Mouse (Mus musculus): ENCODE measurements around the gene Eif2s1. TPM values are rescaled to one million over a fixed set of nuclear protein-coding genes. Genes with fewer than 3 reads are reported as not detected.

The Eif2s1 gene
- polyA plus RNA-seq (2016; fragmentation: Nextera tagmentation; extraction: Ambion mirVana) = 301 and 349 TPM in 2 replicates

GRCm38 (mm10) chr12:78861496-78862253 lies at the start of gene Eif2s1, which contains the start of gene Atp6v1d:
Gene Eif2s1, plus strand, starts transcription at chr12:78861819.
Gene Atp6v1d, minus strand, starts transcription at chr12:78861638.
- under 1% methylated on average over 55 of the region's 55 CpGs for WGBS
- Histone ChIP-seq H3K27ac (peak within 1 kb of the TSS; percentile 96), H3K4me3 (peak within 1 kb of the TSS; percentile 84), H3K9me3 (replicated peaks) (no peaks in the 10 kb centered on the region), H3K4me1 (peaks cover 21% of the 10 kb centered on the region), H3K36me3 (peaks cover 30% of the 10 kb centered on the region), H3K27me3 (ENCODE audit: low read depth, poor library complexity, severe bottlenecking) (no peaks in the 10 kb centered on the region)
- DNase-seq (ENCODE audit: low spot score) = peak; percentile 100

GRCm38 (mm10) chr12:78814437-78814836 lies 47.2 kb upstream of the Eif2s1 start:
- Histone ChIP-seq H3K27me3 (ENCODE audit: low read depth, poor library complexity, severe bottlenecking) (no peaks in the 10 kb centered on the region), H3K4me3 (no peak overlapping the region), H3K27ac (no peak overlapping the region), H3K36me3 (peaks cover 10% of the 10 kb centered on the region; the same call in 1 of the 2 replicates), H3K9me3 (replicated peaks) (no peaks in the 10 kb centered on the region), H3K4me1 (no peaks in the 10 kb centered on the region)
- DNase-seq (ENCODE audit: low spot score) = no peak

- 93% methylated on average over 2 of the region's 2 CpGs for WGBS
- no peak overlapping the region for H3K27ac ChIP-seq
- H3K36me3 ChIP-seq = peaks cover 73% of the 10 kb centered on the region
Observed at GRCm38 (mm10) chr12:78834496-78834895, 27.1 kb upstream of the Eif2s1 start.

GRCm38 (mm10) chr12:78839906-78840305 lies 21.7 kb upstream of the Eif2s1 start:
- H3K27me3 ChIP-seq (ENCODE audit: low read depth, poor library complexity, severe bottlenecking) = no peaks in the 10 kb centered on the region
- H3K27ac ChIP-seq = no peak overlapping the region
- no peak overlapping the region for H3K4me3 ChIP-seq
- H3K4me1 ChIP-seq = no peaks in the 10 kb centered on the region
- H3K9me3 ChIP-seq (replicated peaks) = no peaks in the 10 kb centered on the region
- peaks cover 87% of the 10 kb centered on the region for H3K36me3 ChIP-seq
- WGBS = 92% methylated on average over 4 of the region's 4 CpGs
- DNase-seq (ENCODE audit: low spot score) = no peak

More at GRCm38 (mm10) chr12:78834496-78834895, 27.1 kb upstream of the Eif2s1 start:
- H3K4me3 ChIP-seq = no peak overlapping the region
- no peaks in the 10 kb centered on the region for H3K9me3 ChIP-seq (replicated peaks)
- no peaks in the 10 kb centered on the region for H3K4me1 ChIP-seq
- no peaks in the 10 kb centered on the region for H3K27me3 ChIP-seq (ENCODE audit: low read depth, poor library complexity, severe bottlenecking)
- DNase-seq (ENCODE audit: low spot score) = no peak

GRCm38 (mm10) chr12:78842429-78842828 lies 19.2 kb upstream of the Eif2s1 start:
- Histone ChIP-seq H3K36me3 (peaks cover 84% of the 10 kb centered on the region), H3K4me1 (no peaks in the 10 kb centered on the region)
- 84% methylated on average over 1 of the region's 1 CpGs for WGBS

GRCm38 (mm10) chr12:78848246-78848645 lies 13.4 kb upstream of the Eif2s1 start:
- no peak overlapping the region for H3K4me3 ChIP-seq
- 91% methylated on average over 4 of the region's 4 CpGs for WGBS
- DNase-seq (ENCODE audit: low spot score) = no peak
- no peaks in the 10 kb centered on the region for H3K4me1 ChIP-seq
- no peaks in the 10 kb centered on the region for H3K9me3 ChIP-seq (replicated peaks)
- no peak overlapping the region for H3K27ac ChIP-seq
- peaks cover 71% of the 10 kb centered on the region for H3K36me3 ChIP-seq
- no peaks in the 10 kb centered on the region for H3K27me3 ChIP-seq (ENCODE audit: low read depth, poor library complexity, severe bottlenecking)

More at GRCm38 (mm10) chr12:78842429-78842828, 19.2 kb upstream of the Eif2s1 start:
- Histone ChIP-seq H3K27me3 (ENCODE audit: low read depth, poor library complexity, severe bottlenecking) (no peaks in the 10 kb centered on the region), H3K4me3 (no peak overlapping the region), H3K27ac (no peak overlapping the region), H3K9me3 (replicated peaks) (no peaks in the 10 kb centered on the region)
- no peak for DNase-seq (ENCODE audit: low spot score)

GRCm38 (mm10) chr12:78860921-78861495 lies 611 bp upstream of the Eif2s1 start:
- H3K4me3 ChIP-seq = peak overlapping the region; percentile 84
- no peak for DNase-seq (ENCODE audit: low spot score)
- H3K4me1 ChIP-seq = peaks cover 21% of the 10 kb centered on the region
- no peaks in the 10 kb centered on the region for H3K9me3 ChIP-seq (replicated peaks)
- no peaks in the 10 kb centered on the region for H3K27me3 ChIP-seq (ENCODE audit: low read depth, poor library complexity, severe bottlenecking)
- peaks cover 34% of the 10 kb centered on the region for H3K36me3 ChIP-seq
- peak overlapping the region; percentile 96 for H3K27ac ChIP-seq
- 1% methylated on average over 30 of the region's 30 CpGs for WGBS

GRCm38 (mm10) chr12:78862254-78862730 lies 673 bp downstream of the Eif2s1 start:
- H3K27me3 ChIP-seq (ENCODE audit: low read depth, poor library complexity, severe bottlenecking) = no peaks in the 10 kb centered on the region
- no peak for DNase-seq (ENCODE audit: low spot score)
- H3K4me1 ChIP-seq = peaks cover 21% of the 10 kb centered on the region
- H3K9me3 ChIP-seq (replicated peaks) = no peaks in the 10 kb centered on the region
- H3K36me3 ChIP-seq = peaks cover 33% of the 10 kb centered on the region
- peak overlapping the region; percentile 96 for H3K27ac ChIP-seq
- WGBS = under 1% methylated on average over 22 of the region's 22 CpGs
- peak overlapping the region; percentile 84 for H3K4me3 ChIP-seq

- Histone ChIP-seq H3K27me3 (ENCODE audit: low read depth, poor library complexity, severe bottlenecking) (no peaks in the 10 kb centered on the region), H3K4me1 (peaks cover 12% of the 10 kb centered on the region), H3K9me3 (replicated peaks) (no peaks in the 10 kb centered on the region), H3K27ac (no peak overlapping the region), H3K4me3 (no peak overlapping the region), H3K36me3 (peaks cover 58% of the 10 kb centered on the region)
- 95% methylated on average over 1 of the region's 1 CpGs for WGBS
- no peak for DNase-seq (ENCODE audit: low spot score)
Observed at GRCm38 (mm10) chr12:78865434-78865833, 3.8 kb downstream of the Eif2s1 start.

GRCm38 (mm10) chr12:78868115-78868514 lies 6.5 kb downstream of the Eif2s1 start:
- peaks cover 2% of the 10 kb centered on the region for H3K4me1 ChIP-seq
- peaks cover 82% of the 10 kb centered on the region for H3K36me3 ChIP-seq
- no peak for DNase-seq (ENCODE audit: low spot score)
- H3K27ac ChIP-seq = no peak overlapping the region
- H3K9me3 ChIP-seq (replicated peaks) = no peaks in the 10 kb centered on the region
- H3K27me3 ChIP-seq (ENCODE audit: low read depth, poor library complexity, severe bottlenecking) = no peaks in the 10 kb centered on the region
- H3K4me3 ChIP-seq = no peak overlapping the region
- 95% methylated on average over 1 of the region's 1 CpGs for WGBS

GRCm38 (mm10) chr12:78874581-78874980 lies 13.0 kb downstream of the Eif2s1 start:
- H3K36me3 ChIP-seq = peaks cover 96% of the 10 kb centered on the region
- WGBS = 97% methylated on average over 3 of the region's 3 CpGs
- H3K27me3 ChIP-seq (ENCODE audit: low read depth, poor library complexity, severe bottlenecking) = no peaks in the 10 kb centered on the region

GRCm38 (mm10) chr12:78890062-78890461 lies 28.4 kb downstream of the Eif2s1 start:
- no peak overlapping the region for H3K4me3 ChIP-seq

More at GRCm38 (mm10) chr12:78874581-78874980, 13.0 kb downstream of the Eif2s1 start:
- DNase-seq (ENCODE audit: low spot score) = no peak
- Histone ChIP-seq H3K4me3 (no peak overlapping the region), H3K9me3 (replicated peaks) (no peaks in the 10 kb centered on the region), H3K4me1 (no peaks in the 10 kb centered on the region), H3K27ac (no peak overlapping the region)

GRCm38 (mm10) chr12:78891149-78891548 lies 29.5 kb downstream of the Eif2s1 start:
- H3K4me3 ChIP-seq = no peak overlapping the region
- H3K4me1 ChIP-seq = no peaks in the 10 kb centered on the region
- no peaks in the 10 kb centered on the region for H3K9me3 ChIP-seq (replicated peaks)
- 86% methylated on average over 2 of the region's 2 CpGs for WGBS
- no peak overlapping the region for H3K27ac ChIP-seq
- peaks cover 26% of the 10 kb centered on the region for H3K36me3 ChIP-seq
- DNase-seq (ENCODE audit: low spot score) = no peak
- no peaks in the 10 kb centered on the region for H3K27me3 ChIP-seq (ENCODE audit: low read depth, poor library complexity, severe bottlenecking)

More at GRCm38 (mm10) chr12:78890062-78890461, 28.4 kb downstream of the Eif2s1 start:
- H3K9me3 ChIP-seq (replicated peaks) = no peaks in the 10 kb centered on the region
- H3K27me3 ChIP-seq (ENCODE audit: low read depth, poor library complexity, severe bottlenecking) = no peaks in the 10 kb centered on the region
- peaks cover 37% of the 10 kb centered on the region for H3K36me3 ChIP-seq
- 75% methylated on average over 1 of the region's 1 CpGs for WGBS
- no peaks in the 10 kb centered on the region for H3K4me1 ChIP-seq
- H3K27ac ChIP-seq = no peak overlapping the region
- no peak for DNase-seq (ENCODE audit: low spot score)
